Mouse (Mus musculus) embryonic facial prominence, embryonic 13.5 days (tissue): ENCODE measurements around the gene Plvap. TPM values are rescaled to one million over a fixed set of nuclear protein-coding genes. Genes with fewer than 3 reads are reported as not detected.

Experiments used
- ATAC-seq: fragments of 200-750 bp; cut with Nextera tagmentation; 2 replicates; pipeline ENCODE4 v1.8.0; 2017; ENCODE audit warnings: low read depth; ENCODE audit not compliant: insufficient number of reproducible peaks, insufficient read depth, low FRiP score, low TSS enrichment
- H3K27ac ChIP-seq: fragments of 300-500 bp; sonication (generic); 2 replicates; pipeline ENCODE4 v1.5.1; 2015; ENCODE audit warnings: moderate library complexity, mild to moderate bottlenecking, inconsistent platforms
- H3K27me3 ChIP-seq: fragments of 300-500 bp; sonication (generic); 2 replicates; pipeline ENCODE4 v1.6.1; 2015; ENCODE audit warnings: mild to moderate bottlenecking, inconsistent platforms
- H3K36me3 ChIP-seq: fragments of 300-500 bp; sonication (generic); 2 replicates; pipeline ENCODE4 v1.6.1; 2015; ENCODE audit warnings: mild to moderate bottlenecking, inconsistent platforms
- H3K4me1 ChIP-seq: fragments of 300-500 bp; sonication (generic); 2 replicates; pipeline ENCODE4 v1.6.1; 2015; ENCODE audit warnings: inconsistent platforms
- H3K4me2 ChIP-seq: fragments of 300-500 bp; sonication (generic); 2 replicates; pipeline ENCODE4 v1.6.1; 2015; ENCODE audit warnings: moderate library complexity, mild to moderate bottlenecking, inconsistent platforms
- H3K4me3 ChIP-seq: fragments of 300-500 bp; sonication (generic); 2 replicates; pipeline ENCODE4 v1.5.1; 2015; ENCODE audit warnings: mild to moderate bottlenecking, inconsistent platforms
- H3K9ac ChIP-seq: fragments of 300-500 bp; sonication (generic); 2 replicates; pipeline ENCODE4 v1.6.1; 2015; ENCODE audit warnings: mild to moderate bottlenecking, inconsistent platforms
- H3K9me3 ChIP-seq: fragments of 300-500 bp; sonication (generic); 2 replicates; pipeline ENCODE4 v1.6.1; 2016; ENCODE audit warnings: inconsistent platforms
- WGBS: fragments of 180-500 bp; shearing (Covaris S2); methylation state at CpG from one replicate; pipeline ENCODE4 v1.1.7; 2015; ENCODE audit warnings: mixed read lengths; 5-methylcytosine and 5-hydroxymethylcytosine counted together
- polyA plus RNA-seq: library from polyadenylated mRNA; unstranded; fragments of >200 nt; fragmentation: Nextera tagmentation; extraction: Ambion mirVana; gene quantifications from 2 replicates; pipeline ENCODE4 v1.2.1, GENCODE M21; 2015

Plvap gene
- polyA plus RNA-seq, 1 experiment from 2014 or later: 47.3 TPM

DNA sequence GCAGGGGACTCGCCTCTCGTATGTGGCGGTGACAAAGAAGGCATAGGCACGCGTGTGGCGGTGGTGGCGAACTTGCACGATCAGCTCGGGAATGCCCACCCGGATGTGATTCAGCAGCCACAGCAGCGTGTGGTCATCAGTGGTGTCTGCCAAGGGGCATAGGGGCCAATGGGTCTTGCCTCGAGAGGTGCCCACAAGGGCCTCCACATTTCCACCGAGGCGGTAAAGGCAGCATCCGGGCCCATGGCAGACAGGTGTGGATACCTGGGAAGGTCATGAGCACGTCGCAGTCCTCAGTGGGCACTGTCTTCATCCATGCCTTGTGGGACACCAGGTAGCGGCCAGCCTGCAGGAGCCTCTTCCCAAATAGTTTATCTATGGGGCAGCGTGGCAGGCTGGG, 26.8 kb downstream of the Plvap start:
- peaks cover 34% of the 10 kb centered on the region for H3K4me1 ChIP-seq
- peak overlapping the region; percentile 93 for H3K4me2 ChIP-seq
- no peak for ATAC-seq
- WGBS: 93% methylated on average over 19 of the region's 19 CpGs
- no peak overlapping the region for H3K27ac ChIP-seq
- H3K27me3 ChIP-seq: no peaks in the 10 kb centered on the region
- H3K9me3 ChIP-seq: no peaks in the 10 kb centered on the region
- H3K36me3 ChIP-seq: peaks cover 44% of the 10 kb centered on the region
- H3K4me3 ChIP-seq: peak overlapping the region; percentile 86
- H3K9ac ChIP-seq: peak overlapping the region; percentile 93

DNA sequence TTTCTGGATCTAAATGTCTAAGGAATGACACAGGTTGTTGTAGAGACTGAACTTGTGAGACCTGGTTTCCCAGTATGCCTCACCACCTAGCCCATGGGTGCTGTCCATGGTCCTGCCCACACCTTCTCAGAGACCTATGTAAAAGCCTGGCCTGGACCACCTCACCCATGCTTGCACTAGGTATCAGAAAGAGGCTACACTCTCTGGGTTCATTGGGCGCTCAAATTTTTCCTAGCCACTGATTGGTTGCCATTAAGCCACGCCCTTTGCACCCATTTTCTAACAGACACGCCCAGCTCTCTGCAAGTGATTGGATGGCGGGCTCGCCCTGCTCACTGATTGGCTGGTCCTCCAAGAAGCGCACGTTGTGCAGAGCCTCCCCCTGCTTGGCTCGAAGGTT, 27.6 kb downstream of the Plvap start:
- H3K9ac ChIP-seq: no peak overlapping the region; the same call in 1 of the 2 replicates
- no peak overlapping the region for H3K4me3 ChIP-seq
- H3K4me2 ChIP-seq: no peak overlapping the region
- no peaks in the 10 kb centered on the region for H3K27me3 ChIP-seq
- no peak for ATAC-seq
- H3K36me3 ChIP-seq: peaks cover 51% of the 10 kb centered on the region
- H3K9me3 ChIP-seq: no peaks in the 10 kb centered on the region
- 48% methylated on average over 8 of the region's 8 CpGs for WGBS
- no peak overlapping the region for H3K27ac ChIP-seq
- peaks cover 25% of the 10 kb centered on the region for H3K4me1 ChIP-seq

DNA sequence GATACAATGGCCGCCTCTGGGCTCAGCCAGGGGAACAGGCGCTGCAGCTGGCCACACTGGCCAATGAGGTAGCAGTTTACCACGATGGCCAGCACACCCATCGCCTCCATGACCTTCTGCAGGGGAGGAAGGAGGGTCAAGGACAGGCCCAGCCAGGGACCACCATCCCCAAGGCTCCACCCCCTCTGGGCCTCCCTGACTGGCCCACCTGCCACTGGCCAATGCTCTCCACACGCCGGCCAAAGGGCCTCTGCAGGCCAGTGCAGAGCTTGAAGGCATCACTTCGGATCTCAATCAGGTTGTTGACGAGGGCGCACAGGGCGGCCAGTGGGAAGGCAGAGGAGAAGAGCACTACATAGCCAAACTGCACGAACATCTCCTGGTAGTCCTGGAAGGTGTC, 32.6 kb downstream of the Plvap start:
- H3K27ac ChIP-seq: no peak overlapping the region
- no peak overlapping the region for H3K4me3 ChIP-seq
- WGBS: 93% methylated on average over 11 of the region's 11 CpGs
- peaks cover 68% of the 10 kb centered on the region for H3K36me3 ChIP-seq
- no peaks in the 10 kb centered on the region for H3K27me3 ChIP-seq
- no peak for ATAC-seq
- no peak overlapping the region for H3K4me2 ChIP-seq
- H3K4me1 ChIP-seq: peaks cover 20% of the 10 kb centered on the region
- H3K9me3 ChIP-seq: no peaks in the 10 kb centered on the region
- no peak overlapping the region for H3K9ac ChIP-seq

DNA sequence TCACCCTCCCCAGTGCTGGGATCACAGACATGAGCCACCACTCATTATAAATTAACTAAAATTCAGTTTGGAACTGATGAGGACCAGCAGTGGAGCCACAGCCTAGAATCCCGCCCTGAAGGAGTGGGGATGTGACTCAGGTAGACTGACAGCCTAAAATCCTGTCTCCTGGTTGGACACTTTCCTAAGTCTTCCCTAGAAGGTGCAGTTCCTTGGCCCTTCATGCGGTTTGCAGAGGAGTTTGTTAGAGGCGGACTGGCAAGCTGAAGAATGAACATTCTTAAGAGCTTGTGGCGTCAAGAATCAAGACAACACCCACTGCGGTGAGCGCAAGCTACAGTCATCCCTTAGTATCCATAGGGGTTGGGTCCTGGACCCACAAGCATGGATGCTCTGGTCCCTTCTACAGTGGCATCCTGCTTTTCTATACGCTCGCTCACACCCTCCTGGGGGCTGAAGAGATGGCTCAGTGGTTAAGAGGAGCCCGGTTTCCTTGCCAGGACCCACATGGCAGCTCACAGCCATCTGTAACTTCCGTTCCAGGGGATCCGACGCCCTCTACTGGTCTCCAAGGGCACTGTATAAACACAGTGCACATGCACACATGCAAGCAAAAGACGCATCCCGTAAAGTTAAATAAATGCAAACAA, 34.2 kb downstream of the Plvap start:
- Histone ChIP-seq H3K36me3 (peaks cover 70% of the 10 kb centered on the region), H3K4me2 (peak overlapping the region; percentile 85), H3K4me3 (peak overlapping the region; percentile 63), H3K27ac (0 out of 2 replicates have a peak overlapping the region, but pooled peaks have one; percentile 87), H3K4me1 (peaks cover 17% of the 10 kb centered on the region), H3K27me3 (no peaks in the 10 kb centered on the region), H3K9ac (no peak overlapping the region; the same call in 1 of the 2 replicates), H3K9me3 (no peaks in the 10 kb centered on the region)
- no peak for ATAC-seq
- 39% methylated on average over 14 of the region's 14 CpGs for WGBS

DNA sequence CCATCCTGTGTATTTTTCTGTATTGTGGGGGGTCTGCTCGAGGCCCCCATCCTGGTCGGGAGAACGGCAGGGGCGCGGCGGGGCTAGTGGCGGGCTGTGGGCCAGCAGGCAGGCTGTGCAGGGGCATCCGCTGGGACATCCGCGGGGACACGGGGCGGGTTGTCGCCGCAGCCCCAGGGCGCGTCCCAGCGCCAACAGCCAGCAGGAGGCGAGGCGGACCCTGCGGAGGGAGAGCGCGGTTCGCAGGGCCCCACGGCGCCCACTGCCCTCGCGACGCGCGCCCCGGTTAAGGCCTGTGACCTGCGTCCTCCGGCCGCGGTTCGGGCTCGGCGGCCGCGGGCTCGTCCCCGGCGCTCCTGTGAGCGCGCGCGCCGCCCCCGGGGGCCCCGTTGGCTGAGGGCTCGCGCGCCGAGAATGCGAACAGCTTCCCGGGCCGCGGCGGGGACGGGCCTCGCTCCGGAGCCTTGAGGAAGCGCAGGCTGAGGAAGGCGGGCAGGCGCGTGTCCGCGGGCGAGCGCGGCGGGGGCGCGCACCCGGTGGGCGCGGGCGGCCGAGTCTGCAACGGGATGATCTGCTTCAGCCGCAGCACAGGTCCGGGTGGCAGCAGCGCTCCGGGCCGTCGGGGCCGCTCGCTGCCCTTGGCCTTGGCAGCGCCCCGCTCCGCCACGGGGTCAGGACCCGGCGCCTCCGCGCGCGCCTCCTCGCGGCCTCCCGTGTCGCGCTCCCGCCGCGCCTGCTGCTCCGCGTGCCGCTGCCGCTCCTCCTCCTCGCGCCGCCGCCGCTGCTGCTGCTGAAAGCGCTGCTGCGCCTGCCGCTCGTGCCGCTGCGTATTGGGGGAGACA, 35.2 kb downstream of the Plvap start:
- under 1% methylated on average over 98 of the region's 121 CpGs for WGBS
- peak; percentile 44 for ATAC-seq
- Histone ChIP-seq H3K4me1 (peaks cover 17% of the 10 kb centered on the region), H3K36me3 (peaks cover 71% of the 10 kb centered on the region), H3K27me3 (no peaks in the 10 kb centered on the region), H3K27ac (peak overlapping the region; percentile 87), H3K9ac (peak overlapping the region; percentile 78), H3K4me3 (peak overlapping the region; percentile 63), H3K4me2 (peak overlapping the region; percentile 85), H3K9me3 (no peaks in the 10 kb centered on the region)

DNA sequence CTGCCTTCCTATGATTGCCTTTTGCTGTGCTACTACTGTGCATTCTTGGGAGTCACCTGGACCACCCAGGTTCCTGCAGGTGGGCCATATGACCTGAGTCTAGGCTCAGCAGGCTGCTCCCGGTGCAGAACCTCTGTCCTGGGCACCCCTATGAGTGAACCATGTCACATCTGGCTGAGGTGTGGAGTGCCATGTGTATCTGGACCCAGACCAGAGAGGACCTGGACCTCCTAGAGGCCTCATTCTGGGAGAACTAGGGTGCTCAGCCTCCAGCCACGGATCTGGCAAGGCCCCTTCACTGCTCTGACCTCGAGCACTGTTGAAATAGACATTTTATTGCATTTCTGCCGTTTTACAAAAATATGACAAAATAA, 35.9 kb downstream of the Plvap start:
- Histone ChIP-seq H3K4me1 (peaks cover 22% of the 10 kb centered on the region), H3K4me3 (peak overlapping the region; percentile 63), H3K27ac (peak overlapping the region; percentile 87), H3K9me3 (no peaks in the 10 kb centered on the region), H3K27me3 (no peaks in the 10 kb centered on the region), H3K4me2 (peak overlapping the region; percentile 85), H3K9ac (peak overlapping the region; percentile 78), H3K36me3 (peaks cover 71% of the 10 kb centered on the region)
- ATAC-seq: 0 out of 2 replicates have a peak, but pooled peaks have one; percentile 15
- 30% methylated on average over 4 of the region's 4 CpGs for WGBS

DNA sequence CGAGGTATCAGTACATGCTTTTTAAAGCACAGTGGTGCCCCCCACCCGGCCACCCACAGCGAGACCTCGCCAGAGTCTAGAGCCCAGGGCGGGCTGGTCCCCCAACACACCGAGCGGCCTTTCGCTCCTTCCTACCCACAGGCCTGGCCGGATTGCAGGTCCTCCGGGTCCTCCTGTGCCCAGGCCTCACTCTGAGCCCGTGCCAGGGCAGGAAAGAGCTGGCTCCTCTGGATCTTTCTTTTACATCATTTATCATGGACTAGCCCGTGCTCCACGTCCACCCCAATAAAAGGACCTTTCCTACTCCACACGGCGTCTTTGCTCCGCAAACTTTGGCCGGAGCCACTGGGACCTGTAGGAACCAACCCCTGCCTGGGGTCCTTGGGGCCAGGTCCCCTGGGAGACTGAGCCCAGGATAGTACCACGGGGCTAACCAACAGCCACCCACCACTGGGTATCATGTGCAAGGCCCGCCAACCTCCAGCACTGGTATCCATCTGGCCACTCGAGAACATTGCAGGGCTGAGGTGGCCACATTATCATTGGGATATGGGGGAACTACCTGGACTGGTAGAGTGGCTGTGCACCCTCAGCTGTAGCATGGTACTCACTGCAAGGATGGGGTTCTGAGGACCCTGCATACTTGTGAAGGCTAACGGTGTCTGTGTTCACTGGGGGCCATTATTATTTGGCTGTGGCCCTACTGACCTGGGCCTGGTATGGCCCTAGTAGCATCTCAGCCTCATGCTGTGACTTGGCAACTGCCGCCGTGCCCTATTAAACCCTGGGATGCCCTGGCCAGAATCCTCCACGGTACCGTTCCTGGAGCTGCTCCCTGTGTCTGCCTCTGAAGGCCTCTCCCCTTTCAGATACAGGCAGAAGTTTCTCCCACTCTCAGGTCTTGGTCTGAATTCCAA, 36.5 kb downstream of the Plvap start:
- Histone ChIP-seq H3K36me3 (peaks cover 69% of the 10 kb centered on the region), H3K9ac (no peak overlapping the region), H3K27ac (peak overlapping the region; percentile 87; the same call in 1 of the 2 replicates), H3K9me3 (no peaks in the 10 kb centered on the region), H3K27me3 (no peaks in the 10 kb centered on the region), H3K4me3 (no peak overlapping the region), H3K4me2 (peak overlapping the region; percentile 85; the same call in 1 of the 2 replicates), H3K4me1 (peaks cover 29% of the 10 kb centered on the region)
- no peak for ATAC-seq
- 89% methylated on average over 25 of the region's 25 CpGs for WGBS

DNA sequence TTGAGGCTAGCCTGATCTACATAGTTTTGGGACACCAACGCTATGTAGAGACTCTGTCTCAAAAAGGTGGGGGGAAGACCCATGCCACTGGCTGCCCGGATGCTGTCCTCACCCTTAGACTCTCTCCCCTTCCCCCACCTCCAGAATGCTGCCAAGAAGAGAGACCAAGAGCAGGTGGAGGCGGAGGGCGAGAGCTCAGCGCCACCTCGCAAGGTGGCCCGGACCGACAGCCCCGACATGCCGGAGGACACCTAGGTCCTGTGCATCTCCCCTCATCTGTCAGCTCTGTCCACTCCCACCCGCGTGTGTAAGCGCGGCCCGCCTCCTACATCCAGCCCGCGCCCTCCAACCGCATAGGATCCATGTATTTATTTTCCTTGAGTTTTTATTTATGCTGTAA, 37.2 kb downstream of the Plvap start:
- Histone ChIP-seq H3K4me2 (no peak overlapping the region), H3K9me3 (no peaks in the 10 kb centered on the region), H3K4me3 (no peak overlapping the region), H3K4me1 (peaks cover 34% of the 10 kb centered on the region), H3K9ac (no peak overlapping the region), H3K36me3 (peaks cover 64% of the 10 kb centered on the region), H3K27ac (no peak overlapping the region), H3K27me3 (no peaks in the 10 kb centered on the region)
- no peak for ATAC-seq
- WGBS: 93% methylated on average over 18 of the region's 18 CpGs

DNA sequence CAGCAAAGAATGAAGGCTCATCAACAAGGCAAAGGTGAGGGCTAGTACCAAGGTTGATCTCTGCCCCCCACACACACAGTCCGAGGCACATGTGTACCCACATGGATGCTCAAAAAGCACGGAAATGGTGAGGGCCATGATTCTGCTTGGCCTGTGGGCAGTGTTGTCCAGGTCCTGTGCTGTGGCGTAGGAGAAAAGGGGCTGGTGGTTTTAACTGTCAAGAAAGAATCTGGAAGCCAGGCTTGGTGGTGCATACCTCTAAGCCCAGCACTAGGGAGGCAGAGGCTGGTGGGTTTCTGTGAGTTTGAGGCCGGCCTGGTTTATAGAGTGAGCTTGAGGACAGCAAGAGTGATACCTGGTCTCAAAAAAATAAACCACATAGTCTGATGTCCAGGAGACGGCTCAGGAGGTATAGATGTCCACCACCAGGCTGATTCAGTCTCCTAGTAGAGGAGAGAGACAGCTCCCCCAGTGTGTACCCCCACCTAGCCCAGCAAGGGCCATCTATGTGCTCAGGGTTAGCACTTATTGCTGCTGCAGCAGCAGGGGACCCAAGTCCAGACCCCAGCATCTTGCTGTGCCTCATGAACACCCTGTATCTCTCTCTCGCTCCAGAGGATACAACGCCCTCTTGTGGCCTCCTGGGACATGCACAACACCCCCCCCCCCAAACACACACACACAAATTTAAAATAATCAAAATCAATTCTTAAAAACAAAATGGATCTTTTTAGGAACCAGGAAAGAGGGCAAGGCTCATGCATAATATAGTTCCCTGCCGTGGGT, 38.8 kb downstream of the Plvap start:
- no peak for ATAC-seq
- H3K4me2 ChIP-seq: no peak overlapping the region
- no peak overlapping the region for H3K27ac ChIP-seq
- no peaks in the 10 kb centered on the region for H3K9me3 ChIP-seq
- H3K27me3 ChIP-seq: no peaks in the 10 kb centered on the region
- no peak overlapping the region for H3K4me3 ChIP-seq
- H3K9ac ChIP-seq: no peak overlapping the region
- peaks cover 54% of the 10 kb centered on the region for H3K36me3 ChIP-seq
- WGBS: 83% methylated on average over 8 of the region's 8 CpGs
- H3K4me1 ChIP-seq: peaks cover 34% of the 10 kb centered on the region

DNA sequence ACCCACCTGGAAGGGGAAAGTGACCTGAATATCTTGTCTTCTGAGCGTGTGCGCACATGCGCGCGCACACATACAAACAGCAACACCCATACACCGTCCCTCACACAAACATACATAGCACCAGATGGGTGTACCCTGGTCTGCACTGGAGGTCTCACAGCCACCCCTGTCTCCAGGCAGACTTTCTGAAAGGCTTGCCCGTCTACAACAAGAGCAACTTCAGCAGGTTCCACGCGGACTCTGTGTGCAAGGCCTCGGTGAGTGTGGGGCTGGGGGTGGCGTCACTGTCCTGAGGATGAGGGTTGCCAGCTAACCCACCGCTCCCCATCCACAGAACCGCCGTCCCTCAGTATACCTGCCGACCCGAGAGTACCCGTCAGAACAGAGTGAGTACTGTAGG, 39.7 kb downstream of the Plvap start:
- Histone ChIP-seq H3K4me3 (no peak overlapping the region), H3K9me3 (no peaks in the 10 kb centered on the region), H3K9ac (no peak overlapping the region), H3K4me2 (no peak overlapping the region), H3K27me3 (no peaks in the 10 kb centered on the region), H3K27ac (no peak overlapping the region), H3K36me3 (peaks cover 54% of the 10 kb centered on the region), H3K4me1 (peaks cover 25% of the 10 kb centered on the region)
- no peak for ATAC-seq
- 95% methylated on average over 17 of the region's 17 CpGs for WGBS

DNA sequence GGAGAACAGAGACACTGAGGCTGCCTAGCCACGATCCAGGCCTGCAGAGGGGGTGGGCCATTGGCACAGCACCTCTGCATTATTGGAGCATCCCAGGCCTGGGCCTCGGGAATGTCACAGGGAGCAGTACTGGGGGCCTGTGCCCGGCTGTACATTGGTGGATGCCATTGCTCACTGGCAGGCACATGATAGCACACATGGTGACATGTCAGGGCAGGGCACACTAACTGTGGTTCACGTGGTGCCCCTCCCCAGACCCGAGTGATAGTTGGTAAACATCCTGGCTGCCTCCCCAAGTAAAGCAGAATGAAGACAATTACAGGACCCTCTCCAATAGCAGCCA, 40.7 kb downstream of the Plvap start:
- peak overlapping the region; percentile 81; the same call in 1 of the 2 replicates for H3K4me3 ChIP-seq

More for the DNA sequence above, 40.7 kb downstream of the Plvap start:
- H3K36me3 ChIP-seq: peaks cover 54% of the 10 kb centered on the region
- no peaks in the 10 kb centered on the region for H3K27me3 ChIP-seq
- WGBS: 77% methylated on average over 5 of the region's 5 CpGs
- H3K4me1 ChIP-seq: peaks cover 23% of the 10 kb centered on the region
- no peak for ATAC-seq
- H3K27ac ChIP-seq: no peak overlapping the region
- H3K4me2 ChIP-seq: peak overlapping the region; percentile 92
- no peaks in the 10 kb centered on the region for H3K9me3 ChIP-seq
- H3K9ac ChIP-seq: peak overlapping the region; percentile 82; the same call in 1 of the 2 replicates
